Comparison of ENCODE assay signal across 35 mouse cellular contexts in genomic region chr2:63706183-63706582, GRCm38 (mm10).
DNase-seq lines count a peak whose midpoint lies in the region; ATAC-seq and TF ChIP-seq lines count a peak whose summit lies in the region.
"Had no signal": no experiment of that assay in that cellular context is flagged by ENCODE, and none has a peak within 500 bp of the region (broad histone marks: within the 10 kb centered on the region; RNA-seq: fewer than 3 reads in every experiment).

No protein-coding gene starts in this region.

- intact Hi-C loops in left cerebral cortex, postnatal 10 days (cut with DNase I) = loop anchor here (10.0 kb wide), 1 partner anchor 389 kb away; the partner anchor contains the start of gene Fign

- H3K36me3 ChIP-seq in limb, embryonic 13.5 days = no peaks in the 10 kb centered on the region
- no peaks in the 10 kb centered on the region for H3K36me3 ChIP-seq in limb, embryonic 10.5 days
- no peaks in the 10 kb centered on the region for H3K36me3 ChIP-seq in forebrain, embryonic 13.5 days (ENCODE audit: poor library complexity, severe bottlenecking)
- H3K36me3 ChIP-seq in limb, embryonic 14.5 days (ENCODE audit: control insufficient read depth, insufficient read depth, low read length) = no peaks in the 10 kb centered on the region
- H3K36me3 ChIP-seq: embryonic facial prominence, embryonic 15.5 days; heart, embryonic 10.5 days; heart, embryonic 15.5 days; kidney, embryonic 15.5 days; limb, embryonic 15.5 days; liver, embryonic 13.5 days; midbrain, embryonic 13.5 days; neural tube, embryonic 15.5 days had no signal

- no peak overlapping the region for H3K9ac ChIP-seq in limb, embryonic 13.5 days
- no peak overlapping the region for H3K9ac ChIP-seq in forebrain, embryonic 13.5 days
- H3K9ac ChIP-seq in limb, embryonic 14.5 days (ENCODE audit: low read depth, low read length, severe bottlenecking) = no peak overlapping the region
- H3K9ac ChIP-seq: embryonic facial prominence, embryonic 15.5 days; heart, embryonic 15.5 days; kidney, embryonic 15.5 days; limb, embryonic 15.5 days; liver, embryonic 13.5 days; midbrain, embryonic 13.5 days; neural tube, embryonic 15.5 days had no signal

- WGBS in limb, embryonic 13.5 days = 65% methylated on average over 3 of the region's 3 CpGs
- WGBS in limb, embryonic 10.5 days = 89% methylated on average over 3 of the region's 3 CpGs
- 16% methylated on average over 3 of the region's 3 CpGs for WGBS in forebrain, embryonic 13.5 days
- 66% methylated on average over 3 of the region's 3 CpGs for WGBS in limb, embryonic 14.5 days

- H3K27ac ChIP-seq in limb, embryonic 13.5 days = no peak overlapping the region
- no peak overlapping the region for H3K27ac ChIP-seq in limb, embryonic 10.5 days
- no peak overlapping the region for H3K27ac ChIP-seq in forebrain, embryonic 13.5 days
- H3K27ac ChIP-seq in limb, embryonic 14.5 days (replicated peaks; ENCODE audit: low read depth, low read length) = no peak overlapping the region
- H3K27ac ChIP-seq: embryonic facial prominence, embryonic 15.5 days; heart, embryonic 10.5 days; heart, embryonic 15.5 days; kidney, embryonic 15.5 days; layer of hippocampus, adult 2 months; limb, embryonic 15.5 days; liver, embryonic 13.5 days; midbrain, embryonic 13.5 days; neural tube, embryonic 15.5 days had no signal

- peaks cover 5% of the 10 kb centered on the region; the same call in 1 of the 2 replicates for H3K27me3 ChIP-seq in limb, embryonic 13.5 days
- H3K27me3 ChIP-seq in limb, embryonic 10.5 days (ENCODE audit: low read depth, poor library complexity, severe bottlenecking) = no peaks in the 10 kb centered on the region
- H3K27me3 ChIP-seq in forebrain, embryonic 13.5 days = 0 out of 2 replicates have a peak, but pooled peaks cover 3% of the 10 kb centered on the region
- H3K27me3 ChIP-seq in limb, embryonic 14.5 days (ENCODE audit: control insufficient read depth, insufficient read depth, low read length) = no peaks in the 10 kb centered on the region
- H3K27me3 ChIP-seq: embryonic facial prominence, embryonic 15.5 days; heart, embryonic 15.5 days; kidney, embryonic 15.5 days; limb, embryonic 15.5 days; liver, embryonic 13.5 days; midbrain, embryonic 13.5 days; neural tube, embryonic 15.5 days had no signal

- no peaks in the 10 kb centered on the region for H3K9me3 ChIP-seq in limb, embryonic 13.5 days
- H3K9me3 ChIP-seq in limb, embryonic 10.5 days (replicated peaks) = no peaks in the 10 kb centered on the region
- H3K9me3 ChIP-seq in forebrain, embryonic 13.5 days (replicated peaks) = no peaks in the 10 kb centered on the region
- no peaks in the 10 kb centered on the region for H3K9me3 ChIP-seq in limb, embryonic 14.5 days (ENCODE audit: control insufficient read depth, low read length)
- H3K9me3 ChIP-seq: embryonic facial prominence, embryonic 15.5 days; heart, embryonic 10.5 days; heart, embryonic 15.5 days; kidney, embryonic 15.5 days; limb, embryonic 15.5 days; liver, embryonic 13.5 days; megakaryocyte, embryonic 14.5 days; midbrain, embryonic 13.5 days; neural tube, embryonic 15.5 days had no signal

- no peak for TF ChIP-seq POLR2A in limb, embryonic 14.5 days (IDR thresholded peaks at IDR 0.05; ENCODE audit: borderline replicate concordance, extremely low read depth, insufficient read depth, insufficient read length)

- H3K4me3 ChIP-seq in limb, embryonic 13.5 days = no peak overlapping the region
- no peak overlapping the region for H3K4me3 ChIP-seq in limb, embryonic 10.5 days
- no peak overlapping the region for H3K4me3 ChIP-seq in forebrain, embryonic 13.5 days
- no peak overlapping the region for H3K4me3 ChIP-seq in limb, embryonic 14.5 days (replicated peaks; ENCODE audit: low read length)
- H3K4me3 ChIP-seq: embryonic facial prominence, embryonic 15.5 days; heart, embryonic 10.5 days; heart, embryonic 15.5 days; kidney, embryonic 15.5 days; layer of hippocampus, adult 2 months; limb, embryonic 15.5 days; liver, embryonic 13.5 days; megakaryocyte, embryonic 14.5 days; midbrain, embryonic 13.5 days; neural tube, embryonic 15.5 days had no signal

- H3K4me2 ChIP-seq in limb, embryonic 13.5 days (replicated peaks) = no peak overlapping the region
- no peak overlapping the region for H3K4me2 ChIP-seq in forebrain, embryonic 13.5 days
- H3K4me2 ChIP-seq in limb, embryonic 14.5 days (replicated peaks; ENCODE audit: low read depth, low read length, severe bottlenecking) = no peak overlapping the region
- H3K4me2 ChIP-seq: embryonic facial prominence, embryonic 15.5 days; heart, embryonic 15.5 days; kidney, embryonic 15.5 days; limb, embryonic 15.5 days; liver, embryonic 13.5 days; midbrain, embryonic 13.5 days; neural tube, embryonic 15.5 days had no signal

- ATAC-seq in limb, embryonic 13.5 days (ENCODE audit: low FRiP score, low read depth) = 0 out of 2 replicates have a peak, but pooled peaks have one; percentile 50
- peak; percentile 64 for ATAC-seq in forebrain, embryonic 13.5 days
- peak; percentile 30; the same call in 1 of the 2 replicates for ATAC-seq in limb, embryonic 14.5 days (ENCODE audit: low FRiP score, low read depth)
- ATAC-seq: activated CD4-positive, CD25-positive, alpha-beta regulatory T cell, adult 4 months; hindbrain, embryonic 16.5 days; lung, postnatal 0 days; midbrain, embryonic 13.5 days had no signal

- H3K4me1 ChIP-seq in limb, embryonic 13.5 days = peaks cover 16% of the 10 kb centered on the region
- peaks cover 18% of the 10 kb centered on the region for H3K4me1 ChIP-seq in limb, embryonic 10.5 days
- H3K4me1 ChIP-seq in forebrain, embryonic 13.5 days = peaks cover 27% of the 10 kb centered on the region
- peaks cover 9% of the 10 kb centered on the region for H3K4me1 ChIP-seq in limb, embryonic 14.5 days (ENCODE audit: control insufficient read depth, insufficient read depth, low read length)
- H3K4me1 ChIP-seq: liver, embryonic 13.5 days; megakaryocyte, embryonic 14.5 days had no signal

- DNase-seq in limb, embryonic 10.5 days (ENCODE audit: low spot score) = no peak
- DNase-seq in limb, embryonic 14.5 days (ENCODE audit: low spot score) = no peak
- no peak for DNase-seq in cerebellum, postnatal 4 days (ENCODE audit: low spot score in 2 of 2)
- no peak for DNase-seq in left cerebral cortex, postnatal 10 days (ENCODE audit: extremely low spot score in 1 of 2, low spot score in 2 of 2)
- no peak for DNase-seq in frontal cortex, postnatal 25 days (ENCODE audit: low spot score in 2 of 2)
- DNase-seq: adrenal gland, adult 8-10 months; B cell, adult 2 months; cerebellum, adult 11 months; cerebellum, adult 9-10 months; cerebellum, postnatal 36 days; gastrocnemius, postnatal 10 days; kidney, adult 18-20 months; kidney, postnatal 25 days; layer of hippocampus, postnatal 36 days; liver, embryonic 13.5 days; lung, adult 18-20 months; lung, postnatal 4 days; right cerebral cortex, adult 18-20 months; spleen, adult 18-20 months; thymus, adult 18-20 months; thymus, postnatal 25 days had no signal
